Mouse (Mus musculus) urinary bladder, postnatal 36 days (tissue): ENCODE results near the gene Fam122c.
A peak's percentile ranks its signal among the peaks of the same experiment; 100 is the strongest.
"Not testable (repeated sequence)": the region's sequence is repeated elsewhere in the genome, so short reads cannot be mapped to it uniquely, and the experiment has no call there.

Experiments
- DNase-seq, 2 experiments: peaks; one replicate each; pipeline ENCODE4 v3.0.0; 2022; ENCODE audit warnings: low spot score in 2 of 2, mixed read lengths in 1 of 2

The Fam122c gene

GRCm38 (mm10) chrX:53273124-53273523 is at the start of gene Fam122c:
Gene Fam122c (plus strand): TSS chrX:53273424.
- DNase-seq = no peak

- DNase-seq = no peak
These were observed 48.8 kb upstream of the Fam122c start for GRCm38 (mm10) chrX:53224353-53224944.

- no peak for DNase-seq
These were observed 41.3 kb upstream of the Fam122c start for GRCm38 (mm10) chrX:53231965-53232364.

GRCm38 (mm10) chrX:53233689-53234088 is 39.5 kb upstream of the Fam122c start:
- DNase-seq = no peak

GRCm38 (mm10) chrX:53236404-53236803 is 36.8 kb upstream of the Fam122c start:
- no peak for DNase-seq

- no peak for DNase-seq
These were observed 35.3 kb upstream of the Fam122c start for GRCm38 (mm10) chrX:53237971-53238370.

- no peak for DNase-seq
These were observed 33.2 kb upstream of the Fam122c start, which contains the start of gene Plac1 for GRCm38 (mm10) chrX:53240011-53240410. Gene Plac1 (minus strand): TSS chrX:53240111.

GRCm38 (mm10) chrX:53255195-53255594 is 18.0 kb upstream of the Fam122c start:
- no peak for DNase-seq

GRCm38 (mm10) chrX:53266186-53266585 is 7.0 kb upstream of the Fam122c start:
- no peak for DNase-seq

- DNase-seq = peak; percentile 40 to 65
These were observed 4.4 kb upstream of the Fam122c start for GRCm38 (mm10) chrX:53268856-53269255.

- DNase-seq = peak; percentile 76 to 88
These were observed 3.7 kb upstream of the Fam122c start, which contains the start of gene Fam122b for GRCm38 (mm10) chrX:53269289-53270062. Gene Fam122b (minus strand): TSS chrX:53269805.

GRCm38 (mm10) chrX:53270063-53270432 is 3.2 kb upstream of the Fam122c start:
- DNase-seq = no peak

- DNase-seq = not testable (repeated sequence)
These were observed 1.6 kb upstream of the Fam122c start for GRCm38 (mm10) chrX:53271628-53272027.

- no peak for DNase-seq
These were observed 14.7 kb downstream of the Fam122c start for GRCm38 (mm10) chrX:53287924-53288323.

- DNase-seq = no peak
These were observed 47.3 kb downstream of the Fam122c start for GRCm38 (mm10) chrX:53320564-53320963.

GRCm38 (mm10) chrX:53321111-53321510 is 47.9 kb downstream of the Fam122c start:
- no peak for DNase-seq

GRCm38 (mm10) chrX:53330396-53330795 is 57.2 kb downstream of the Fam122c start:
- no peak for DNase-seq

GRCm38 (mm10) chrX:53337355-53337754 is 64.1 kb downstream of the Fam122c start:
- DNase-seq = no peak

GRCm38 (mm10) chrX:53341531-53341930 is 68.3 kb downstream of the Fam122c start:
- peak; percentile 8 to 27 for DNase-seq

GRCm38 (mm10) chrX:53348374-53348773 is 75.2 kb downstream of the Fam122c start:
- no peak for DNase-seq

- no peak for DNase-seq
These were observed 91.6 kb downstream of the Fam122c start for GRCm38 (mm10) chrX:53364668-53365383.

GRCm38 (mm10) chrX:53369534-53370365 is 96.5 kb downstream of the Fam122c start:
- peak; percentile 5 to 18 for DNase-seq
